Mouse (Mus musculus) heart, adult 9 months (tissue): ENCODE results near the gene Ank3.
"Not testable (repeated sequence)": the region's sequence is repeated elsewhere in the genome, so short reads cannot be mapped to it uniquely, and the experiment has no call there.

Source experiments
- DNase-seq, 2 experiments: peaks; one replicate each; pipeline ENCODE4 v3.0.0; 2022; ENCODE audit warnings: low spot score in 2 of 2

Ank3 gene

DNA sequence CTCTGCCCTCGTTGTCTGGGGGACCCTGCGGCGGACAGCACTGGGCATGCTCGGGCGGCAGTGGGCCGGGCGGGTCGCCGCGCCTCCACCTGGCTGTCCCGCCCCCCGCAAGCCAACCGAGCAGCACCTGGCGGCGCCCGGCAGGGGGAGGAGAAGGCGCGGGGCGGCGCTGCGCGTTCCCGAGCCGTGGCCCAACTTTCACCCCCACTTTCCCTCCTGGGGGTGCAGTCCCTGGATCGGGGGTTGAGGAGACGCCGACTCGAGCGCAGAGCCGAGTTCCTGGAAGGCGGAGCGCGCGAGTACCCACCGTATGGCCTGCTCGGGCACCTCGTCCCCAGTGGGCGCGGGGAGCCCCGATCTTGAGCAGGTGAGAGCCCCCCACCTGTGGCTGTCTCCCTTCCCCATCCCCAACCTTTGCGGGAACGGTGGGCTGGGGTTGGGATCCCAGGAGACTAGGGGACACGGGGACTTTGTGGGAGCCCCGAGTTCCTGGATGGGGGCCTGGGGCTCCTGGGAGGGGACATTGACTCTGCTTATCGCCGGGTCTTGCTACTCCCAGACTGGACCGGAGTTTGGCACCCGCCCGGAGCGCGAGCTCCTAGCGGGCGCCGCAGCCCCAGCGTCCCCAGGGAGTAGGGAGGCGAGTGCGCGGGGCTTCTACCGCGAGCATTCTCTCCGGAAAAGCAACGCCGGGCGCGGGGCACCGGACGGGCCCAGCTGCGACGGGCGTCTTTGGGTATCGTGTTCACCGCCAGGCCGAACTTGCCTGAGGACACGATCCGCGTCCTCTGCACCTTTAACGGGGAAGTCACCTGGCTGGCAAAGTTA, at the start of gene Ank3:
Gene Ank3, plus strand, starts transcription at position 11 of the 828 bp plus-strand sequence.
- no peak for DNase-seq

DNA sequence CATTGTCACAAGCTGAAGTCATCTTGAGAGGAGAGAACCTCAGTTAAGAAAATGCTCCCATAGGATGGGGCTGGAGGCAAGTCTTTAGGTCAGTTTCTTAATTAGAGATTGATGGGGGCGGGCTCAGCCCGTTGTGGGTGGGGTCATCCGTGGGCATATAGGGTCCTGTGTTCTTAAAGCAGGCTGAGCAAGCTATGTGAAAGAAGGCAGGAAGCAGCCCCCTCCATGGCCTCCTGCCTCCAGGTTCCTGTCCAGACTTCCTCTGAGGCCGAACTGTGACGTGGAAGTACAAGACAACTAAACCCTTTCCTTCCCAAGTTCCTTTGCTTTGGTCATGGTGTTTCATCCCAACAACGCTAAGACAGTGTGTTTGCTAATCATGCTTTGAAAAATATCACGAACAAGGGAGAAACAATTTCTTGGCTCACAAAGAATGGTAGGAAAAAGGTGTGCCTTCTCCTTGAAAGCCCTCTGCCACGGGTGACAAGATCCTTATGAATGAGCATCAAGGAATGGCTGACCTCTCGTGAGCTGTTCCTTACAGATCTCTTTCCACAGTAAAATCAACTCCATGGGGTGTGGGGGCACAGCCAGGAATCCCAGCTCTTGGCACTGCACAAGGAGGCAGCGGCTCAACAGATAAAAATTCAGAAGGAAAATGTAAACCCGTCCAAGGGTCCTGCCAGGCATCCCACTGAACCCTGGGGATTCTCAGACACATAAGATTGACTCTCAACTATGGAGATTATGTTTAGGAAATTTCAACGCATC, 47.3 kb upstream of the Ank3 start:
- DNase-seq = no peak

DNA sequence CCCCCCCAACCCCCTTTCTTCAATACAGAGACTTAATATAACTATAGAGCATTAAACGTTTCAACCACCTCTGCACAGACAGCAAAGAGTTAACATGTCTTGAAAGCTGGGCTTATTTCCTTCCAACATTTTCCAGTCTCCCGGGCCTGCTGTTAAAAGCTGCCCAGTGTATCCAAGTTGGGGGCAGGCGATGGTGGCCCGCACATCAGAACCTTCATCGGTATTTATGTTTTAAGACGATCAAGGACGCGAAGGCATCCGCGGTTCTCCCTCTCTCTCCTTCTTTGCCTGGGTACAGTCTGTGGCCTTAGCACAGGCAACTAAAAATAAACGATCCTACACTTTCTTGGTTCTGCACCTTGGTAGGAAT, 46.7 kb upstream of the Ank3 start:
- no peak for DNase-seq

DNA sequence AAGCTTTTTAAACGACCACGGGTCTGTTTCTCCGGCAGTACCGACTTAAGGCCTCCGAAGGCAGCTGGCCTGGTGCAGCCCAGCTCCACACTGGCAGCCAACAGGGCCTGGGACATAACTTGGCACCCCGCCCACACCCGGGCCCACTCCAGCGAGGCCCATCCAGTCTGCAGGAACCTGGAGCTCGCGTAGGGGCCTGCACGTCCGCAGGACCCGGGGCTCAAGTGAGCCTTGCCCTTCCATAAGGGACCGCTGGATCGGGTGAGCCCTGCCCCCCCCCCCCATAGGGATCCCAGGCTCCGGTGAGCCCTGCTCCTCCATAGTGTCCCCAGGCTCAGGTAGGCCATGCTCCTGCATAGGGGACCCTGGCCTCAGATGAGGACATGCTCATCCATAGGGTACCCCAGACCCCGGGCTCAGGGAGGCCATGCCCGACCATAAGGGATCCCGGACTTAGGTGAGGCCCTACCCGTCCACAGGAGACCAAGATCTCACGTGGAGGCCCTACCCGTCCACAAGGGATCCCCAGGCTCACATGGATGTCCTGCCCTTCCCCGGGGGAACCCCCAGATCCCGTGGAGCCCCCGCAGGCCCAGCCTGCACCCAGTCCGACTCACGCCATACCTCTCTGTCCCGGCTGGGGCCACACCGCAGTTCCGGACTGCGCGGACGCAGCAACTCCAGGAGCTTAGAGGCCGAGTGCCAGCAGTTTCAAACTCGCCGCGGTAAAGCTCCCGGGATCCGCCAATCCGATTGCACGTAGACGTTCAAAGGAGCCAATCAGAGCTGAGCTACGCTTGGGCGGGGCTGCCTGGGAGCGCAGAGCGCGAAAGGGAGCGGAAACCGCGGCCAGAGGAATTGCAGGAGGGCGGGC, 46.1 kb upstream of the Ank3 start, which contains the start of gene Cdk1:
Gene Cdk1, minus strand, starts transcription at position 727 of the 874 bp plus-strand sequence.
- peak; percentile 97 for DNase-seq

DNA sequence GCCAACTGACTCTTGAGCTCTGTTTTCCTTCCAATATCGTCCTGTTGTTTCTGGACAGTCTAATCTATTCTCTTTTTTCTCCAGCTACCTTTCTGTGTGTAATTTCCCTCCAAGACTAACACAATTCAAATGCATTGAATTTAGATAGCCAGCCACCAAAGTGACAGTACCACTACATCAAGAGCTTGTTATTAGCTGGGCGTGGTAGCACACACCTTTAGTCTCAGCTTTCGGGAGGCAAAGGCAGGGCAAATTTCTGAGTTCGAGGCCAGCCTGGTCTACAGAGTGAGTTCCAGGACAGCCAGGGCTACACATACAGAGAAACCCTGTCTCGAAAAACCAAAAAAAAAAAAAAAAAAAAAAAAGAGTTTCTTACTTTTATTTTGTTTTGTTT, 45.5 kb upstream of the Ank3 start:
- not testable (repeated sequence) for DNase-seq

DNA sequence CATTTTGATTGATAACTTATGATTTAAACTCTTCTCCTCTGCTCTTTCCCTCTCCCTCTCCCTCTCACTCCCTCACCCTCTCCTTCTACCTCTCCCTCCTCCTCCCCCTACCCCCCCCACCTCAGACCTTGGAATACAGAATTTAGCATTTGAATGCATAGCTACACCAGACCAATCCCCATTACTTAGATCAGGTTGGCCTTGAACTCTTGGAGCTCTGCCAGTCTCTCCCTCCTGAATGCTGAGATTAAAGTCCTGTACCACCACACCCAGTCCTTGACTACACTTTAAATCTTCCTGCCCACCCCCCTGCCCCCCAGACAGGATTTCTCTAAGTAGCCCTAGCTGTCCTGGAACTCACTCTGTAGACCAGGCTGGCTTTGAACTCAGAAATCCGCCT, 38.9 kb upstream of the Ank3 start:
- DNase-seq = no peak

DNA sequence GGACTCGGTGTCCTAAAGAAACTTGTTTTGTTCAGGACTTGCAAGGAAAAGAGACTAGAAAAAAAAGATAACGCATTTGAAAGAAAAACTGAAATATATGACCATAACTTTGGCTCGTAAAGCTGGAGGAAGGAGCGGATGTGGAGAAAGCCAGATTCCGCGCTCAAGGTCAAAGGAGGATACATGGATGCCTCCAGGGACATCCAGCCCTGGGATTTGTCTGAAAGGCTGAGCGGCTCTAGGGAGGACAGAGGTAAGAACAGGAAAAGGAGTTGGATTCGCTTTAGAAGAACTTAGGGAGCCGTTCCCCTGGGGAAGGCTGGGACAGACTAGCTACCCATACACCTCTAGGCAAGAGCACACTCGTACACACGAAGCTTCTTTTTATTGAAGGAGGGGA, 32.4 kb upstream of the Ank3 start:
- peak in 1 of 2 experiments; percentile 9 for DNase-seq

DNA sequence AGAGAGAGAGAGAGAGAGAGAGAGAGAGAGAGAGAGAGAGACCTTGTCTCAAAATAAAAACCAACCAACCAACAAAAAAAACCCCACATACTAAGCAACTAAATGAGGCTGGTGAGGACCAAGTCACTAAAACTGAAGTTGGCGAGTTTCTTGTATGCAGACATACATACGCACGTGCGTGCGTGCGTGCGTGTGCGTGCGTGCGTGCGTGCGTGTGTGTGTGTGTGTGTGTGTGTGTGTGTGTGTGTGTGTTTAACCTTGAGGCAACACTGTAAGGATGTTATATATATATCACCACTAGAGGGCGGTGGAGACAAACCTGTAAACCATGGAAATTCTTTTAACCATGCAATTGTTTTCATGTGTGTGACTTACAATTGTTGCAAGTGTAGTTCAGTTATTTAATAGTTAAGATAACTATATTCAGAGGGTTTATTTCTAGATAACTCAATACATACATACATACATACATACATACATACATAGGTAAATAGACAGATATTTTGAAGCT, 31.6 kb upstream of the Ank3 start:
- DNase-seq = no peak

DNA sequence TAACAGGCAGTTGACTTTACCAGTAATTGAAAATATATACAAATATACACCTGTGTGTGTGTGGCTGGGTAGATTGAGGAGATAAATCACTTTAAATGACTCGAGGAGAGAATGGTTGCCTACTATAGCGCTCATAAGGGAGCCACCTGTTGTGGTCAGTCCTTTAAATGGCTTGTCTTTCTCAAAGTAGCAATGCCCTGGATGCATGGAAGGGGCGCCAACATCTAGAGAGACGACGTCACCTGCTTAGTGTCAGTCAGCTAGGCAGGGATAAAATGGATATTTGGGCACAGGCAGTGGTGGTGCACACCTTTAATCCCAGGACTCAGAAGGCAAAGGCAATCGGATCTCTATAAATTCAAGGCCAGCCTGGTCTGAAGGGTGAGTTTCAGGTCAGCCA, 29.3 kb upstream of the Ank3 start:
- DNase-seq = no peak

DNA sequence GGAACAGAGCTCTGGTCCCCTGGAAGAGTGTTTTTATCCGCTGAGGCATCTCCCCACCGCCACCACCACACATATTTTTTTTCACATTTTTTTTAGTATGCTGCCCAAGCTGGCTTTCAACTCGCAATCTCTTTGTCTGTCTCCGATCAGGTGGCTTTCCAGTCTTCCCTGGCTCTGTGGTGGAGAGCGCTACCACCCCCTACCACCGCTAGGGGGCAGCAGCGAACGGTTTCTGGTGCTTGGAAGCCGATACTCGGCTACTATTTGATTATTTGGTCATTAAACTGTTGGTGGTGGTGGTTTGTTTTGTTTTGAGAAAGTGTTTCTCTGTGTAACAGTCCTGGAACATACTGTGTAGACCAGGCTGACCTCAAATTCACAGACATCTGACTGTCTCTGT, 27.1 kb upstream of the Ank3 start:
- no peak for DNase-seq

DNA sequence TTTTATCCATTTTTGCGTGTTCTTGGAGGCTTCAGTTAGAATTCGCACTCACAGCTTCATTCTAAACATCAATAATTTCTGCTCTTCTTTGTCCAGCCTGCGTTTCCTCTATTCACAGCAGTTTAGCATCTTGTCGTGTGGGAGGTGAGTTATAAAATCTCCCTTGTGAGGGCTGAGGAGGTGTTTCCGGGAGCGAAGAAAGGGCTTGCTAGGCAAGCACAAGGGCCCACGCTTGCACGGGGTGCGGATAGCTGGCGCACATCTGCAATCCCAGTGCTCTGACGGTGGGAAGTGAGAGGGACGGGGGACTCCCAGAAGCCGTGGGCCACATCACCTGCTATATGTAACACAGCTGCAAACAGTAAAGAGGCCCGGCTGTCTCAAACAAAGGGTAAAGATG, 26.5 kb upstream of the Ank3 start:
- DNase-seq = no peak

DNA sequence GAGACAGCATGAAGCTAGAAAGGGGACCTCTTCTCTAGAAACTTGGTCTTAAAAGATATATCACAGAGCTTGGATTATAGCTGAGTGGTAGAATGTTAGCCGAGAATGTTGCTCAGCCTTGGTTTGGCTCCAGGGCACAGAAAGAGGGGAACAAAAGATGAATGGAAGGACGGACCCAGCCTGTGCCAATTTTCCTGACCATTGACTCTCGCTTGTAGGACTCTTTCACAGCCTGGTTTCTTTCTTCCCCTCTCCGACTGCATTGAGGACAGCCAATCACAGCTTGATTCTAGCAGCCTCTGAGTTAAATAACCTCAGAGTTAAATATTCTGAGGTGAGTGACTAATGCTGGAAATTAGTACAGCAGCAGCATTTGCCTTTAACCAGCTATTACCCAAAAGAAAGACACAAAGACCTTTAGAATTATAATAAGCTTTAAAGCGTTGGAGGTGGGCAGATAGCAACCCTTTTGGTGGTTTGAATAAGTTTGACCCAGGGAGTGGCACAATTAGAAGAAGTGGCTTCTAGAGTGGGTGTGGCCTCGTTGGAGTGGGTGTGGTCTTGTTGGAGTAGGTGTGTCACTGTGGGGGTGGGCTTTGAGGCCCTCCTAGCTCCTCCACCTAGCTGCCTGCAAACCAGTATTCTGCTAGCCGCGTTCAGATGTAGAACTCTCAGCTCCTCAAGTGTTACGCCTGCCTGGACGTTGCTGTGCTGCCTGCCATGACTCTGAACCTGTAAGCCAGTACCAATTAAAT, 24.6 kb upstream of the Ank3 start:
- no peak for DNase-seq

DNA sequence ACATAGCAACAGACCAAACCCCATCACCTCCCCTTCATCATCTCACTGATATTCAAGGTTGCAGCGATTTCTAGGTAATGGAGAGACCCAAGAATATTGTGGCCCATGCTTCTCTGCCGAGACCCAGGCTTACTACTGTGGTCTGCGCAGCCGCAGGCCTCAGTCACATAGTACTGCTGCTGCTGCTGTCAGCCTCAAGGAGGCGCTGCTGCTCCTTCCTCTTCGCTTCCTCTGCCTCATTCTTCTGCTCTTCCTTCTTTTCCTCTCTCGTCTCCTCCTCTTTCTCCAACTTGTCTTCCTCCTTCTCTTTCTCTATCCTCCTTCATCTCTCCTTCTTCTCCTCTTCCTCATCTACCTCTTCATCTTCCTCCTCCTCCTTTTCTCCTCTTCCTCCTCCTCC, 23.4 kb upstream of the Ank3 start:
- DNase-seq = no peak

DNA sequence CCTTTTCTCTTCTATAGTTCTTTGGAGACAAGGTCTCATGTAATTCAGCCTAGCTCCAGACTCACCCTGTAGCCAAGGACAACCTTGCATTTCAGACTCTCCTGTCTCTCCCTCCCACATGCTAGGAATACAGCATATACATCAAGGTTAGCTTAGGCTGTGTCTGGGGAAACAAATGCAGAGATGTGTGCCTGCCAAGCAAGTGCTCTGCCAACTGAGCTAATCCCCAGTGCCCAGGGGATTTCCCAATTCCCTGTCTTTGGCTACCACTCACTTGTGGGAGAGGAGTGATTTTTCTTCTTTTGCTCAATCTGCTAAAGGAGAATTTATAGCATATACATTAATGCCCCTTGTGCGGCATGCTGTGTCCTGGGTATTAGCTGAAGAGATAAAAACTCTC, 15.4 kb upstream of the Ank3 start:
- DNase-seq = no peak

DNA sequence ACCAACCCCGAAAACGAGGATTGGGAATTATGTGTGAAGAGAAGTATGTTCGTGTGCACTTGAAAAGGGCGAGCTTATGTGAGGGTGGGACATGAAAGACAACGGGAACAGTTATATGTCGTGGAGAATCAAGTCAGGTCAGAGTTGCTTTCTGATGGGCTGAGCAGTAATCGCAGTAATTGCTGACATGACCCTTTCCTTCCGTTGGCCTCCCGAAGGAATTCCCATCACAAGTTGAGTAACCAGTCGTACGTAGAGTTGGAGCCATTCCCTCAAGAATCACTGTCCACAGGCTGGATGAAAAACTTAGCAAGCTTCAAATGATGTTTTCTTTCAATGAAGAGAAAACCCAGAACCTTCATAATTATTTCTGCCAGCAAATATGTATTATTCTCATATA, 13.9 kb upstream of the Ank3 start:
- DNase-seq = no peak

DNA sequence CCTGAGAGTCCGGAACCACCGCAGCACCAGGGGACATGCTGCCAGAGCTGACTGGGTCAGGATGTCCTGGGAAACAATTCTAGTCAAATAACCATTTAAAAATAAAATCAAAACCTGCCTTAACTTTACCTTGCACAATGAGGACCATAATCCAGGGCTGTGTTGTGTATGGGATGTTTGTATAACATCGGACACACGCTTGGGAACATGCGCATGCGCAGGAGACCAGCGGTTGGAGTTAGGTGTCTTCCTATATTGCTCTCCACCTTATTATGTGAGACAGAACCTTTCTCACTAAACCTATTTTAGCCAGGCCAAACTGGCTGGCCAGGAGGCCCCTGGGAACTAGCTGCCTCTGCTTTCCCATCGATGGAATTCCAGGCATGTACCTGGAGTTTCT, 13.4 kb upstream of the Ank3 start:
- no peak for DNase-seq

DNA sequence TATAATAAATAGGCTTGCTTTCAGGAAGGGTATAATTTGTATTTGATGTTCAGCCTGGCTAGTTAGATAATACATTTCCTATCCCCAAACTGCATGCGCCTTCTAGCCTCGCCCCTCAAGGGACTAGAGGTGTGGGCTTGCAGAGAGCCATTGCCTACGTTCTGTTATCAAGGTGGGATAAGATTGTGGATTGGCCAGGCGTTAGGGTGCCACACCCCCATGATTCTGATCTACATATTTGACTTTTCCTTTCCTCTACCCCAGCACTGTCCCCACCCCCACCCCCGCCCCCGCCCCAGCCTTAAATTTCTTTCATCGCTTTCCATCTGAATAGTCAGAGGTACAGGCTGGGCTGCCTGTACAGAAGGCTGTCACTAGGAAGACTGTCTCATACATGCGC, 11.8 kb upstream of the Ank3 start:
- DNase-seq = no peak

DNA sequence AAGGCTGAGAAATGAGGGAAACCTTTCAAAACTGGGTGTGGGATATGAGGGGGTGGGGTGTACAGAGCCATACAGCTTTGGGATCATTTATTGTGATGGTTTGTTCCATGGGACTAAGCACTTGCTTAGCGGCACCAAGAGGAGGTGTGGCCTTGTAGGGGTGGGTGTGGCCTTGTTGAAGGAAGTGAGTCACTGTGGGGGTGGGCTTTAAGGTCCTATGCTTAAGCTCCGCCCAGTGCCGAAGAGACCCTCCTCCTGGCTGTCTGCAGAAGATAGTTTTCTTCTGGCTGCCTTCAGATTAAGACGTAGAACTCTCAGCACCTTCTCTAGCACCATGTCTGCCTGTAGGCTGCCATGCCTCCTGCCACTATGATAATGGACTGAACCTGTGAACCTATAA, 9.1 kb upstream of the Ank3 start:
- no peak for DNase-seq

DNA sequence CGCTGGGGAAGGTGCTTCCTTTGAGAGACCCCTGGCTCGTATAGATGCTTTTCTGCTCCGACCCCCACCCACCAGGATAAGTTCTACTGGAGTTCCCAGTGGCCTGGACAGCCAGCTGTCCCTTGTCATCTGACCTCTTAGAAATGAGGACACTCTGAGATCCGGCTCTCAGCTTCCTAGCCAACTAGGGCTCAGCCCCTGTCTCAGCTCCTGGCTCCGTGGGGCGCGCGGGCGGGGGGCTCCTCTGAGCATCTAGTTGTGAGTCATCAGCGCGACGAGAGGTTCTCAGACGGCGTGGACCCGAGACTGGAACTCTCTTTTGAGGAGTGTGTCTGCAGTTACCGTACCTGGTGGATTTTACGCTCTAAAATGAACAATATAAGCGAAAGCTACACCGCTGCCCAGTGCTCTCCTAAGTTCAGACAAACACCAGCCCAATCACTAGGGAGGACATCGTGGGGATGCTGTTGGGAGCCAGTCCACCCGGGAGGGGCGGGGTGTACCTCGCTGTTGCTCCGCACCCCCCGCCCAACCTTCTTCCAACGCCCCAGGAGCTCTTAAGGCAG, 293 bp upstream of the Ank3 start:
- DNase-seq = no peak

DNA sequence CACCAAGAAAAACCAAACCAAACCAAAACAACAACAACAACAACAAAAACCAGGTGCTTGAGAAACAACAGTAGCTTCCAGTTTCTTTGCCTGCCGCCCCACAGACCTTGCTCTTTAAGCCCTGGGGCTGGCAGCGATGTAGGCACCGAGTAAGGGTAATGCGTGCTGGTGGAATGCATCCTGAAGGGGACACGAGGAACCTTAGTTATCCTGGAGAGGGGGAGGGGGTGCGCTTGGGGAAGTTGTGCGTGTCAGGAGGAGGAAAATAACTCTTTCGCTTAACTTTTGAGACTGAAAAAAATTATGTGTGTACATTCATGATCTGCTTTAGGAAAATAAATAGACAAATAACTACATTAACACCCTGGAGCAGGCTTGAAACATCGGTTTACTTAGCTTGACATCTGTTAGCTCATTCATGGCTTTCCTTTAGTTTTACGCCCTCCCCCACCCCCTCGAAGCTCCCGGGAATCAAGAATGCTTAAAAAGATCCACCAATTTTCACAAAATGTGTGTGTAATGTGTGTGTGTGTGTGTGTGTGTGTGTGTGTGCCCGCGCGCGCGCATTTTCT, 1.3 kb downstream of the Ank3 start:
- DNase-seq = no peak

DNA sequence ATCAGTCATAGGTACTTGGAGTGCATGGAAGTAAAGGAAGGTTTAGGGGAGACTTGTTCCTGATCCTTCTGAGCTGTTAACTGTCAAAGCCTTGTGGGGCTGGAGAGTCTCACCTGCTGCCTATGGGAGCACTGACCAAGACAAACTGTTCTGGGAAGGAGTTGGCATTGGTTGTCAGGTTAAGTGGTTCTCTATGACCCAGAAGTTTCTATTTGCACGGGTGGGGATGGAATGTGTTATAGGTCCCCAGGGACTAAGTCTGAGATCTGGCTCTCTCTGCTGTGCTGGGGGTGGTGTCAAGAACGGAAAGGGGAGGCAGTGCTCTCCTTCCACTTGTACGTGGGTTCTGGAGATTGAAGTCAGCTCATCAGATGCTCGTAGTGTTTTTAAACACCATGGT, 6.9 kb downstream of the Ank3 start:
- DNase-seq = no peak
